Mouse (Mus musculus): ENCODE measurements at regions not wholly inside any gene's neighbourhood (a gene's known extent, or its start where the extent isn't known, plus 50 kb on each side); places are given as distances from the start of the nearest gene placed in this dataset.

GRCm38 (mm10) chr12:25232358-25233026 is 135.6 kb upstream of the Id2 start:
- no peak overlapping the region for H3K9ac ChIP-seq (ENCODE audit: insufficient read depth, low read depth)
- peaks cover 2% of the 10 kb centered on the region for H3K27me3 ChIP-seq (replicated peaks)
- H3K9me3 ChIP-seq (replicated peaks; ENCODE audit: low read length), result no peaks in the 10 kb centered on the region
- no peak overlapping the region for H3K4me2 ChIP-seq (ENCODE audit: insufficient read depth, low read depth, poor library complexity, severe bottlenecking)
- dilution Hi-C loops (cut with MboI; ENCODE audit: extremely low pct_ligation_motif_present, extremely low pct_unique_long_range_greater_than_20kb, low sequenced_read_pairs), result no loop called here
- H3K4me1 ChIP-seq (ENCODE audit: control insufficient read depth in 1 of 2, insufficient read depth in 2 of 2), result 0 out of 4 replicates have a peak, but pooled peaks cover 0 to 6% of the 10 kb centered on the region in 2 experiments
- no peak for TF ChIP-seq USF2 (conservative IDR thresholded peaks at IDR 0.05; ENCODE audit: low read depth, low read length)
- no peak for TF ChIP-seq PAX5 (IDR thresholded peaks at IDR 0.05; ENCODE audit: low read length)
- TF ChIP-seq RCOR1 (conservative IDR thresholded peaks at IDR 0.05; ENCODE audit: low read depth, low read length), result no peak
- TF ChIP-seq IRF4 (IDR thresholded peaks at IDR 0.05; ENCODE audit: low read depth, low read length), result no peak
- no peak for TF ChIP-seq USF1 (IDR thresholded peaks at IDR 0.05; ENCODE audit: low read depth, low read length)
- TF ChIP-seq SMC3 (IDR thresholded peaks at IDR 0.05; ENCODE audit: low read depth, low read length), result no peak
- TF ChIP-seq MEF2A (IDR thresholded peaks at IDR 0.05; ENCODE audit: borderline replicate concordance, low read depth, low read length), result no peak
- TF ChIP-seq NRF1 (IDR thresholded peaks at IDR 0.05; ENCODE audit: low read depth, low read length), result no peak
- TF ChIP-seq MAFK (IDR thresholded peaks at IDR 0.05; ENCODE audit: insufficient replicate concordance, low read length), result no peak
- no peak for TF ChIP-seq CHD2 (IDR thresholded peaks at IDR 0.05; ENCODE audit: low read length)
- no peak for TF ChIP-seq JUN (IDR thresholded peaks at IDR 0.05; ENCODE audit: insufficient read depth, low read depth, low read length)
- TF ChIP-seq TBP (conservative IDR thresholded peaks at IDR 0.05; ENCODE audit: low read depth, low read length), result no peak
- no peak for TF ChIP-seq ELF1 (IDR thresholded peaks at IDR 0.05; ENCODE audit: low read depth, low read length)
- TF ChIP-seq CTCF (conservative IDR thresholded peaks at IDR 0.05 in 1 of 2, IDR thresholded peaks at IDR 0.05 in 1 of 2; ENCODE audit: low read depth in 2 of 2, low read length in 2 of 2), result no peak
- no peak for TF ChIP-seq RAD21 (IDR thresholded peaks at IDR 0.05; ENCODE audit: low read depth, low read length)
- TF ChIP-seq HCFC1 (IDR thresholded peaks at IDR 0.05; ENCODE audit: low read depth, low read length), result no peak
- no peak for TF ChIP-seq JUND (conservative IDR thresholded peaks at IDR 0.05; ENCODE audit: low read depth, low read length)
- no peak for TF ChIP-seq ZMIZ1 (IDR thresholded peaks at IDR 0.05; ENCODE audit: low read depth, low read length)
- DNase-seq (ENCODE audit: extremely low read depth), result no peak
- no peak overlapping the region for H3K4me3 ChIP-seq (replicated peaks in 1 of 3; ENCODE audit: low read depth in 2 of 3, low read length in 2 of 3, poor library complexity in 1 of 3)
- H3K79me2 ChIP-seq (replicated peaks; ENCODE audit: control insufficient read depth, extremely low read depth, insufficient read depth, poor library complexity, severe bottlenecking), result no peaks in the 10 kb centered on the region
- H3K36me3 ChIP-seq (replicated peaks in 1 of 2; ENCODE audit: control insufficient read depth in 1 of 2, insufficient read depth in 1 of 2, low read length in 1 of 2), result no peaks in the 10 kb centered on the region
- no peak overlapping the region for H3K27ac ChIP-seq (ENCODE audit: insufficient read depth, low read depth)
- in situ Hi-C loops (cut with MboI; ENCODE audit: low pct_ligation_motif_present, low pct_unique_long_range_greater_than_20kb, low sequenced_read_pairs), result no loop called here

GRCm38 (mm10) chr12:25228708-25229107 is 131.8 kb upstream of the Id2 start:
- no peak overlapping the region for H3K4me2 ChIP-seq (ENCODE audit: insufficient read depth, low read depth, poor library complexity, severe bottlenecking)
- no peaks in the 10 kb centered on the region for H3K79me2 ChIP-seq (replicated peaks; ENCODE audit: control insufficient read depth, extremely low read depth, insufficient read depth, poor library complexity, severe bottlenecking)
- no peaks in the 10 kb centered on the region for H3K9me3 ChIP-seq (replicated peaks; ENCODE audit: low read length)
- peaks cover 7% of the 10 kb centered on the region for H3K27me3 ChIP-seq (replicated peaks)
- H3K27ac ChIP-seq (ENCODE audit: insufficient read depth, low read depth), result no peak overlapping the region
- in situ Hi-C loops (cut with MboI; ENCODE audit: low pct_ligation_motif_present, low pct_unique_long_range_greater_than_20kb, low sequenced_read_pairs) (loop anchor here (10.0 kb wide), 1 partner anchor 46 kb away; no protein-coding TSS in a partner anchor), dilution Hi-C loops (cut with MboI; ENCODE audit: extremely low pct_ligation_motif_present, extremely low pct_unique_long_range_greater_than_20kb, low sequenced_read_pairs) (no loop called here)
- H3K9ac ChIP-seq (ENCODE audit: insufficient read depth, low read depth), result no peak overlapping the region
- H3K4me3 ChIP-seq (replicated peaks in 1 of 3; ENCODE audit: low read depth in 2 of 3, low read length in 2 of 3, poor library complexity in 1 of 3), result no peak overlapping the region
- H3K36me3 ChIP-seq (replicated peaks in 1 of 2; ENCODE audit: control insufficient read depth in 1 of 2, insufficient read depth in 1 of 2, low read length in 1 of 2), result no peaks in the 10 kb centered on the region
- H3K4me1 ChIP-seq (ENCODE audit: control insufficient read depth in 1 of 2, insufficient read depth in 2 of 2), result peaks cover 5 to 6% of the 10 kb centered on the region in 2 experiments; a peak in 3 of 4 replicates
- TF ChIP-seq SMC3 (IDR thresholded peaks at IDR 0.05; ENCODE audit: low read depth, low read length), result no peak
- TF ChIP-seq POLR2A (IDR thresholded peaks at IDR 0.05; ENCODE audit: low read depth, low read length), result no peak
- TF ChIP-seq GABPA (IDR thresholded peaks at IDR 0.05; ENCODE audit: insufficient replicate concordance, low read depth, low read length), result no peak
- TF ChIP-seq NELFE (IDR thresholded peaks at IDR 0.05; ENCODE audit: low read depth, low read length), result no peak
- TF ChIP-seq USF1 (IDR thresholded peaks at IDR 0.05; ENCODE audit: low read depth, low read length), result no peak
- TF ChIP-seq UBTF (IDR thresholded peaks at IDR 0.05; ENCODE audit: low read depth, low read length), result no peak
- TF ChIP-seq ELF1 (IDR thresholded peaks at IDR 0.05; ENCODE audit: low read depth, low read length), result no peak
- TF ChIP-seq MXI1 (IDR thresholded peaks at IDR 0.05; ENCODE audit: low read depth, low read length), result no peak
- no peak for TF ChIP-seq HCFC1 (IDR thresholded peaks at IDR 0.05; ENCODE audit: low read depth, low read length)
- TF ChIP-seq ETS1 (conservative IDR thresholded peaks at IDR 0.05; ENCODE audit: low read depth, low read length), result no peak
- no peak for TF ChIP-seq CTCF (conservative IDR thresholded peaks at IDR 0.05 in 1 of 2, IDR thresholded peaks at IDR 0.05 in 1 of 2; ENCODE audit: low read depth in 2 of 2, low read length in 2 of 2)
- TF ChIP-seq CHD2 (IDR thresholded peaks at IDR 0.05; ENCODE audit: low read length), result no peak
- TF ChIP-seq TCF12 (IDR thresholded peaks at IDR 0.05; ENCODE audit: low read depth, low read length), result no peak
- no peak for DNase-seq (ENCODE audit: extremely low read depth)
